Mouse (Mus musculus): ENCODE data around the gene Odf4.
"Not testable (repeated sequence)": the region's sequence is repeated elsewhere in the genome, so short reads cannot be mapped to it uniquely, and the experiment has no call there.

The Odf4 gene

DNA sequence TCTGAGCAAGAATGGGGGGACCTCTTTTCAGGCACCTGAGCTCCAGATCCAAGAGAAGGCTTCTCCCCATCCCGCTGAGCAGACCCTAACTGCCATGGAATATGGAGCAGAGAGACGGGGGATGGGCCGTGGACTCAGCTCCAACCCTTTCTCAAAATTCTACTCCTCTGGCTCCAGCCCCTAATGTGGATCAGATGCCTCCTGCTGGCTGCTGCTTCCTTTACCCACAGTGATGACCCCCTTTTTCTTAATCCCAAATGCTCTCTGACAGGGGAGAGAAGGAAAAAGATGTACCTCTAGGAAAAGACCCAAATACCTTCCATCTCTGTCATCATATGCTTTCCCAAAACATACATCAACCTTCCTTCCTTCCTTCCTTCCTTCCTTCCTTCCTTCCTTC is at the start of gene Odf4:
TSS of gene Odf4 (minus strand) at position 101 of the 400 bp plus-strand sequence.
- DNase-seq (ENCODE audit: low read depth, low spot score), result no peak

DNA sequence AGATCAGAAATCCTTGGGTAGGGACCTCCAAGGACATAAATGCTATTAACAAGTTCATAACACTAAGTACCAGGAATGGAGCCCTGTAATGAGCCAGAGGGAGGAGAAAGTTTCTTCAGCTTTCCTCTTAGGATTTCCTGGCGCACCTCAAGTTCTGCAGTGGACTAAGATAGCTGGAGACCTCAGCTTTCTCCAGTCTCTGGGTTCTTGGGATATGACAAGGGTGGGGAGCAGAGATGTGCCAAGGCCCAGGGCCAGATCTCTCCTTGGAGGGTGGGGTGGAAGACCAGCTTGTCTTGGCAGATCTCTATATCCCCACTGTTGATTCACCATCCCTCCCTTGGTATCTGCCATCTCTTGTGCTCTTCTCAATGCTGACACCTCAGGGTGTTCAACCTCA is 48.7 kb upstream of the Odf4 start:
- no peak for DNase-seq (ENCODE audit: low read depth, low spot score)

DNA sequence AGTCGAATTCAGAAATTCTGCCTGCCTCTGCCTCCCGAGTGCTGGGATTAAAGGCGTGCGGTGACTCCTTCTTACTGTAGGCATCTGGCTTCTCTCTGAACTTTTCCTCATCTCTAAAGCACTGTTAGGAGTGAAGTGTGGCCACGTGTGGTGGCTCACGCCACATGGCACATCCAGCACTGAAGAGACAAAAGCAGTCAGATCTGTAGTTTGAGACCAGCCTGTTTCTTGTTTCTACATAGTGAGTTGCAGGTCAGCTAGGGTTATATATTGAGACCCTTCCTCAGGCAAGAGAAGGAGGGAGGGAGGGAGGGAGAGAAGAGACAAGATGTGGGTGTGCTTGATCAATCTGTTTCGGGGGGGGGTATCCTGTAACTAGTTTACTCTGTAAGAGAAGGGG is 48.2 kb upstream of the Odf4 start, which contains the start of gene Rangrf:
TSS of gene Rangrf (minus strand) at position 101 of the 400 bp plus-strand sequence.
- no peak for DNase-seq (ENCODE audit: low read depth, low spot score)

DNA sequence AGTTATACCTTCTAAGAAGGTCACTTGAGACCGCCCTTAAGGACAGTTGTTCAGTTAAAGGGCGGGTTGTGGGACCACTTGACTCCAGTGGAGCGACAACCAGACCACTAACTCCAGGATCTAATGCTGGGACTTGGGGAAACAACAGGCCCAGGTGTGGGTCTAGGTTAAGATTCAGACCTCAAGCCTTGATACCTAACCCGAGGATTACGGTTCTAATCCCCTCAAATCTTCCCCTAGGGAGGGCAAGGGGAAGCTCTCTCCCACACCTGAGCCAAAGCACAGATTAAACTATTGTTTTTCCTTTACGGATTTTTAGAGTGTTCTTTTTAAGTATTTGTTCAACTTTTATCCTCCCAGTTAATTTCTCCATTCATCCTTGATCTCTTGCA is 47.2 kb upstream of the Odf4 start:
- no peak for DNase-seq (ENCODE audit: low read depth, low spot score)

DNA sequence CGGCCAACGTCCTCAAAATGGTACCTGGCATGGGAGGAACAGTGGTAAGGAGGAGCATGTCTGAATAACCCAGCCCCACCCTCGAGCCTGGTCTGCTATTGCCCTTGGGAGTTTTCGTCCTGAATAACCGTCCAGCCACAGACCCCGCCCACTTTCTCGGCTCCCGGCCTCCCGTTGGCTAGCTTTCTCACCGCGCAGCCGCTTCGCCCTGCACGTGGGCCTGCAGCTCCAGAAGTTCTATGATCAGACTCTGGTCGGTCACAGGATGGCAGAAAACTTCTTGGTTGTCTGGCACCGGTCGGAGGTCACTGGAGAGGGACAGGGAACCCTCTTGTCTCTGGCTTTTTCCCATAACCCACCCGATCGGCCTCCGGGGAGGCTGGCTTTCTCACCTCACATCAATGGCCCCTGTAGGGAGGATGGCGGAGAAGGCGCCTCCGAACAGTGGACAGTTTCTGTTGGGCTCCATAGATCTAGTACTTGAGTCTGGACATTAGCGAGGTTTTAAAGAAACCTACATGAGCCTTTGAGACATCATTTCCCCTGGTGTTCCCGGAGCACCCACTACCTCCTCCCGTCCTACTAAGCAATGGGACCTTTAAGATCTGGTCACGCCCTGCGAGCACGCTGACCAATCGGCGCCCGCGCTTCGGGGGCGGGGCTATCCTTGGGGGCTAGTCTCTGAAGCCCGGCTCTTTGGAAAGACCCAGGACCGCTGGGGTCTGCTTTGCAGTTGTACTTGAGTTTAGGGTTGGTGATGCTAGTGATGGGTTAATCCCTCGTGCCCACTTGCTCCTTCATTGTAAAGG is 46.6 kb upstream of the Odf4 start:
- DNase-seq (ENCODE audit: low read depth, low spot score), result peak; percentile 32

DNA sequence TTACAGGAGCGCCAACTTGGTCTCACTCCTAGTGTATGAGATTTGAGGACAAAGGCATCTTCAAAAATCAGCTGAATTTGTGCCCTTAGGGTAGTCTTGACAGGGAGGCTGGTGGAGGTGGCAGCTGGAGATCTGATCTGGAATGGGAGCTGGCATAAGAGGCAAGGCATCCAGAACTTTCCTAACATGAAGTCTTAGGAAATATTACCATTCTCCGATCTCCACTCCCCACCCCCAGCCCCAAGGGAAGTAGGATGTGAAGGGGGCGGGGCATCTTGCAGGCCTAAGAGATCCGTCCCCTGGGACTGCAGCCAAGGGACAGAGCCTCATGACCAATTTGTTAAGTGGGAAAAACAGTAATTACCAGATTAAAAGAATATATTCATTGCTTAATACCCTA is 43.4 kb upstream of the Odf4 start:
- DNase-seq (ENCODE audit: low read depth, low spot score), result no peak

DNA sequence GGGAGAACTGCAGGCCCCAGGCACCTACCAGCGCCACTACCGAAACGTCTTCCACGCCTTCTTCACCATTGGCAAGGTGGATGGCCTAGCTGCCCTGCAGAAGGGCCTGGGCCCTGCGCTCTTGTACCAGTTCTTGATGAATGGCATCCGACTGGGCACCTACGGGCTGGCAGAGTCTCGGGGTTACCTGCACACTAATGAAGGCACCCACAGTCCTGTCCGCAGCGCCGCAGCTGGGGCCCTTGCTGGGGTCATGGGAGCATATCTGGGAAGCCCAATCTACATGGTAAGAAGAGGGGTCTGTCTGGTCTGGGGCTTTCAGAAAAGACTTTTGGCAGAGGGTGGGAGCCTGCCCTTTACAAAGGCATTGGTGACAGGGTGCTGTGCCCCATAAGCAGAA is 41.9 kb upstream of the Odf4 start:
- DNase-seq (ENCODE audit: low read depth, low spot score), result no peak

DNA sequence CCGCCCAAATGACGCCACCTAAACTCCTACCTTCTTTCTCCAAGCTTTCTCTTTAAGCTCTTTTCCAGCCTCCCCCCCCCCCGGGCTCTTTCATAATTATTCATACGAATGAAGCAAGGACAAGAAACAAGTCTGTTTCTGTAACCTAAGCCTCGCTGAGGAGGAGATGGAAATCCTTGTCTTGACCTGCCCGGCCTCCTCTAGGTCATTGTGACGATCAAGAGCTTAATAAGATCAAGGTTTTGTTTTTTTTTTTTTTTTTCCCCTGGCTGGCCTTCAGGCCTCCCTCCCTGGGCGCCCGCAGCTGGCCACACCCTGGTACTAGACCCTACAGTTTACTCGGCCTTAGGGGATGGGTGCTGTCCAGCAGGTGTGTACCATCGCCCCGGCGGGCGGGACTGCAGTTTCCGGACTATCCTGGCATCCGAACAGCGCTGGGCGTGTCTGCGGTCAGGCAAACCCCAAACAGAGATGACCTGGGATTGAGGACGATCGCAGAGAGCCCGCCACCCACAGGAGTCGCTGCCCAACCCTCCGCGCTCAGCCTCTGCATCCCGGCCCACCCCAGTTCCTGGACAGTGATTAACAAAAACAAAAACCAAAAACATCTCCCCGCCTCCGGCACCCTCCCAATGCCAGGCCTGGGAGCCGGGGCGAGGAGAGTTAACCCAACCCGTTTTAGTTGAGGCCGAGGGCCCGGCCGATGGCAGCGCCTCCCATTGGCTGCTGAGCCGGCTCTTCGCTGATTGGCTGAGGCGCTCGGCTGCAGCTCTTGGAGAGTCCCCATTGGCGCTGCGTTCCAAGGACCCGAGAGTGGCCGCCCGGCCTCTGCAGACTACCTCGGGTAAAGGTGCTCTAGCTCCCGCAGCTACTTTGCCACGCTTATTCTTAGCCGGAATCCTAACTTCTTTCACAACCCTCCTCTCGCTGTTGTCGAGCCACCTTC is 40.7 kb upstream of the Odf4 start, which contains the start of gene Slc25a35:
TSS of gene Slc25a35 (plus strand) at position 795 of the 946 bp plus-strand sequence.
- DNase-seq (ENCODE audit: low read depth, low spot score), result peak; percentile 67

DNA sequence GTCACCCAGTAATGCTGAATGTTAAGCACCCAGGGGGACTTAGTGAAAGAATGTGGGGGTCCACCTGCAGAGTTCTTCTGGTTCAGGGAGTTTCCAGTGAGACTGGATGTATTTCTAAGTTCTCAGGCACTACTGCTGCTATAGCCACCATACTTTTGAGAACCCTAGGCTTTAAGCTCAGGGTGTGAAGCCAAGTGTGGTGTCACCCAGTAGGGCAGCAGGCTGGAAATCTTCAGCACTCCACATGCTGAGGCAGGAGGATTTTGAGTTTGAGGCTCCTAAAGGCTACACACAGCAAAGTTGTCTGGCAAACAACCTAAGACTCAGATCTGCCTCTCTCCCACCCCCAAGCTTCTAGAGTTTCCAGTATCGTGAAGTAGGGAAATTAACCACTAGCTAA is 39.7 kb upstream of the Odf4 start:
- no peak for DNase-seq (ENCODE audit: low read depth, low spot score)

DNA sequence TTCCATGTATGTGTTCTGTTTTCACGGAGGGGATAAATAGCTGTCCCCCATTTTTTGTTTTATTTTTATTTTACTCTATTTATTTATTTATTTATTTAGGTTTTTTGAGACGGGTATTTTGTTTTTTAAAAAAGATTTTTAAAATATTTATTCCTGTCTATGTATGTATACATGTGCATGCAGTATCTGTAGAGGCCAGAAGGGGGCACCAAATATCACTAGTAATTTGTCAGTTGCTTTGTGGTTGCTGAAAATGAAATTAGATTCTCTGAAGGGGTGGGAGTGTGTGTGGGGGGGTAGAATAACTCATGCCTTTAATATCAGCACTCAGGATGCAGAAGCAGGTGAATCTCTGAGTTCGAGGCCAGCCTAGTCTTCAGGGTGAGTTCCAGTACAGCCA is 39.0 kb upstream of the Odf4 start:
- no peak for DNase-seq (ENCODE audit: low read depth, low spot score)

DNA sequence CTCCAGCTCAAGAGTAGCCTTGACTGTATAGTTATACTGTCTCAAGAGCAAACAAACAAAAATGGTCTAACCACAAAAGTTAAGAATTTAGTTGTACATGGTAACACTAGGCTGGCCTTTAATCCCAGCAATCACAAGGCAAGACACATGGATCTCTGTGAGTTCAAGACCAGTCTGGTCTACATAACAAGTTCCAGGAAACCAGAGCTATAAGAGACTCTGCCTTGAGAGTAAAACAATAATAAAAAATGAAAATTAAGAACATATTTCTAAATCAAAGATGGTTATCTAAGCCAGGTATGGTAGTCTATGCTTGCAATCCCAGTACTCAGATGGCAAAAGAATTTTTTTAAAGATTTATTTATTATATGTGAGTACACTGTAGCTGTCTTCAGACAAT is 38.2 kb upstream of the Odf4 start:
- DNase-seq (ENCODE audit: low read depth, low spot score), result no peak

DNA sequence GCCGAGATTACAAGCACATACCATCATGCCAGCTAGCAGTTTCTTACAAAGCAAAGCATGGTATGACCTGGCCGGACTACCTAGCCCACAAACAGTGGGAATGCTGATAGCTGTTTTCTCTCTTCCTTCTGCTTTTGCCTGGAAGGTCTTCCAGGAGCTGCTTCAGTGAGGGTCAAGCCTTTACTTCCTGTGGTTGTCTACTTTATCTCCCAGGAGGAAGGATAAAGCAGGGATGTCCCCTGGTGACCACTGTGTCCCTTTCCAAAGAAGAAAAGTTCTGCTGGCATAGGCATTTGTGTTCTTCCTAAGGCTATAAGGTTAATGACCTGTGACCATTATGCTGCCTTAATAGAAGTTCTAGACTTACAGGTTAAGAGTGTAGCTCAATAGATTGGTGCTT is 36.5 kb upstream of the Odf4 start:
- DNase-seq (ENCODE audit: low read depth, low spot score), result no peak

DNA sequence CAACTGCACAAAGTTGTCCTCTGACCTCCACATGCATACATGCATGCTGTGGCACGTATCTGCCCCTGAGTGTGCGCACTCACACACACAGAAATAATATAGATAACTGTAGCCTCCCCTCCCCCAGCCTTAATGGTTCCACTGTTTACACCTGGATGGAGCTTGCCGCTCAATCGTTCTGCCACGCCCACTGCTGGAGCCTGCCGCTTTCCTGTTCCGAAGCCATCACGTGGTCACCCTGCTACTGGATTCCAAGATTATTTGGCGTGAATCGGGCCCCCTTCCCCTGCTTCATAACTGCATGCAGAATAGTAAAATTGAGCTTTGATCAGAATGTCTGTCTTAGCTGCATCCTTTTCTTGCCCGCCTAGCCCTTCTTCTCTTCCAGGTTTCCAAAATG is 35.3 kb upstream of the Odf4 start:
- DNase-seq (ENCODE audit: low read depth, low spot score), result not testable (repeated sequence)

DNA sequence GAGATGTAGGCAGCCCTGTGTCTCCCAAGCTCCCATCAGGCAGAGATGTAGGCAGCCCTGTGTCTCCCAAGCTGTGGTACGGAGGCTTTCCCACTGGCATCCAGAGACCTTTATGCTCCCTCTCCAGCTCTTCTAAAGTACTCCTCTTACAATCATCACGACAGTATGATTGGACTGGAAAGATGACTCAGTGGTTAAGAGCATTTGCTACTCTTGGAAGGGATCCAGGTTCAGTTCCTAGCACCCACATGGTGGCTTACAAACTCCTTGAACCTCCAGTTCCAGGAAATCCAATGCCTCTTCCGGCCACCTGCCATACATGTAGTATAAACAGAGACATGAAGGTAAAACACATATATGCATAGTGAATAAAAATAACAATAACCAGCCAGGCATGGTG is 34.7 kb upstream of the Odf4 start:
- no peak for DNase-seq (ENCODE audit: low read depth, low spot score)

DNA sequence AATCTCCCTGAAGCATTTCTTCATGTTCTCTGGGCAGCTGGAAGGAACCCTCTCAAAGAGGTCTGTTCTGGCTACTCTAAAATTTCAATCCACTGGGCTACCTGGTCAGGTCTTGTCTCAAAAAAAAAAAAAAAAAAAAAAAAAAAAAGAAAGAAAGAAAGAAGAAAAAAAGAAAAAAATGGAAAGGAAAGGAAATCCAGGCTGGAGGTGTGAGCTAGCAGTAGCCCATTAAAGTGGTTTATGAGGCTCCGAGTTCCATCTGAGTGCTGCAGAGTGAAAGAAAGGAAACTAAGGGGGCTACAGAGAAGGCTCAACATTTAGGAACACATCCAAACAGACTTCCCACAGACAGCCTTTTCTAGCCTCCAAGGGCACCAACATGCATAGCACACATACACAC is 31.1 kb upstream of the Odf4 start:
- no peak for DNase-seq (ENCODE audit: low read depth, low spot score)

DNA sequence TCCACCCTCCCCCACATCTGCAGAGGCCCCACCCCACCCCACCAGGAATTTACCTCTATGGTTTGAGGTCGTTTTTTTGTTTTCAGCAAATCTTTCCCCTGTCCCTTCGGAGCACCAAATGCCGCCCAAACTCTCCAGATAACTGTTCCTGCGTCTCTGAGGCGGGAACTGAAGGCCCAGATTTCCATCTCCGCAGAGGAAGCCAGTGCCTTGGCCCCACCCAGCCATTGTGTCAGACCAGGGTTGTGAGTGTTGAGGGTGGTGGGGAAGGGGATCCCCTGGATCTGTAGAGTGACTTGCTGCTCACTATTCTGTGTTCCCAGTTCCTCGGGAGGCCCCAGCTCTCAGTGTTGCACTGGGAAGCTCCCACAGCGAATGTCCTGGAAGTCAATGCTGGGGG is 30.4 kb upstream of the Odf4 start, which contains the start of gene Arhgef15:
TSS of gene Arhgef15 (minus strand) at position 173 of the 400 bp plus-strand sequence.
- DNase-seq (ENCODE audit: low read depth, low spot score), result no peak

DNA sequence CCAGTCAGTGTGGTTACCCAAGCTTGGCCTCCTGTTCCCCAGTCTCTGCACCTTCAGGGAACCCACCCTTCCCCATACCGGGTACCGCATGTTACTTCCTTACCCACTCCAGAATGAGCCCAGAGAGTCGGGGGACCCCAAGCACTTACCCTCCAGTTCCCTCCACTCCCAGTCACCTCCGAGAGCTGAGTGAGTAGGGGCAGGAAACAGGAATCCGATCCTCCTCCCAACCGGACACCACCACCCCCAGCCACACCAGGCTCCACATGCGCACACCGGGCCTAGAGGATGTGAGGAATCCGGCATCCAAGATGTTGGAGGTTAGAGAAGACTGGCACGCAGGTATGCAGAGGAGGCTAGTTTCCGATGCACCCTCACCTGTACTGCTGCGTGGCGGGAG is 29.8 kb upstream of the Odf4 start:
- DNase-seq (ENCODE audit: low read depth, low spot score), result no peak

DNA sequence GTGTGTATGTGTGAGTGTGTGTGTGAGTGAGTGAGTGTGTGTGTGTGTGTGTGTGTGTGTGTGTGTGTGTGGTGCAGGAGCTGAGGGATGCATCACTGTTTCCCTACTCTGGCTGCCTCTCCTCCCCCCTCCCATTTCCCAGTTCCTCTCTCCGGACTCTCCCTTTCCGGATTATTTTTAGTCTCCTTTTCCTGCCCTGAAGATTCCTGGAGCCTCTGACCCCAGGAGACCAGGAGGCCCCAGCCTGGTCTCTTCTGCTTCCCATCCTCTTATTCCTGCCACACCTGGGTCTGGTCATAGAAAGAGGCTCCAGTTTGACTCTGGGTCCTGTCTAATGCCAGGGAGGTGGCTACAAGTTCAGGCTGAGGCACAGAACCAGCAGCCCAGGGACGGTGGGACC is 29.2 kb upstream of the Odf4 start:
- DNase-seq (ENCODE audit: low read depth, low spot score), result no peak

DNA sequence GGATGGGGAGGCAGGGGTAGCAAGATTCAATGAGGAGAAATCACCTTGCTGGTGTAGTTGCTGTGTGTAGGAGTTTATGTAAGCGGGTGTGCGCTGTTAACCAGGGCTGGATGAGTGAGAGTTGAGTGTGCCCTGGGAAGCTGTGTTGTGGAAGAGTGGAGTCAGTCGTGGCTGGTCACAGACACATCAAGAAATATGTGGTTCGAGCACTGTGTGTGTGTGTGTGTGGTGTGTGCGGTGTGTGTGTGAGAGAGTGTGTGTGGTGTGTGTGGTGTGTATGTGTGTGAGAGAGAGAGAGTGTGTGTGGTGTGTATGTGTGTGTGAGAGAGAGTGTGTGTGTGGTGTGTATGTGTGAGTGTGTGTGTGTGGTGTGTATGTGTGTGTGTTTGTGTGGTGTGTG is 28.6 kb upstream of the Odf4 start:
- no peak for DNase-seq (ENCODE audit: low read depth, low spot score)

DNA sequence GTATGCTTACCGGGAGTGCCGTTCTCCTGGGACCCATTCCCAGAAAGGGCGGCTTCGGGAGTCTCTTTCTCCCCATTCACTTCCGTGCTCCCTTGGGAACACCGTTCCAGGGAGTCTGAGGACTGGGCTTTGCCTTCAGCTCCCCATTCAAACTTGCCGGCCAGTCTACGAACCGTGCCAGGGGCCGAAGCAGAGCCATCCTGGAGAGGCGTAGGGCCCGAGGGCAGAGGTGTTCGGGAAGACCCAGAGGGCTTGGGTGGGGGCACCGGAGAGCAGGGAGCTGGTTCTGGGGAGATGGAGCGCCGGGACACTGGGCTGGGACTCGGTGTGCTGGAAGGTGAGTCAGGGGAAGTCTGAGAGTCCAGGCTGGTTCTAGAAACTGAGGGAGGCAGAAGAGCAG is 27.5 kb upstream of the Odf4 start:
- no peak for DNase-seq (ENCODE audit: low read depth, low spot score)

DNA sequence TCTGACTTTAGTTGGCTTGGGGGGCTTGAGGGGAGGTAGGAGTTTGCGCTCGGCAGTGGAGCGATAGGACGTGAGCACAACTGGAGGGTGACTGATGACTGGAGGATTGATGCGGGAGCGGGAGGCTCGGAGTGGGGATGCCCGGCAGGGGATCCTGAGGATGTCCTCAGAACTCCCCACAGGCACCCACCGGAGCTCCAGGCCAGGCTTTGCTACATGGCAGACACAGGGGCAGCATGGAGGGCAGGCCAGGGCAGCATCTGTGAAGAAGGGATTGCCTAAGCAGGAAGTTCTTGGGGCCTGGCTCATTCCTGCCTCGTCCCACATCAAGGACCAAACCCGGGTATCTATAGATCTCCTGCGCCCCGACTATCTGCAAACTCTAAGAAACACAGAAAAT is 27.0 kb upstream of the Odf4 start:
- DNase-seq (ENCODE audit: low read depth, low spot score), result no peak

DNA sequence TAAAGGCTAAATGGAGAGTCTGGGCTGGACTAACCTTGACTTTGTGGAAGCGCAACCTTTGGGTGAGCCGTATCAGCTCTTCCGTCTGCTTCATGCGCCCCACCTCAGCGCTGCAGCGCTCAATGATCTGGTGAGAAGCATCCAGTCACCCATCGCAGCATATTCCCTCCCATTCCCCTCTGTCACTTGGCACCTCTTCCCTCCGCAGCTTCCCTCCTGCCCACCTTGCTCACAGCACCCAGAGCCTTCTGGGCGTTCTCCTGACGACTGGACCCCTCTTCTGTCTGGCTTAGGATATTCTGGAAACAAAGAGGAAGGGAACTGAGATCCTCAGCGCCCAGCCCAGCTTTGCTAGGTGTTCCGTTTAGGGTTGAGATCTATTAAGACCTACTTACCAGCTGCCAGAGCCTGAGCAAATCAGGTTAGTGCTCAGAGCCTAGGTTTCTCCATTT is 20.7 kb upstream of the Odf4 start:
- DNase-seq (ENCODE audit: low read depth, low spot score), result peak; percentile 42
